Mouse (Mus musculus) v-Abl transformed pro-B cells (cell line): ENCODE data around the gene Srpk1.

Experiments used
- in situ Hi-C, 2 experiments: fragments of 400-800 bp; cut with MboI; formaldehyde crosslinking; loops; one replicate each; pipeline ENCODE4 v1.15.1; 2025; ENCODE audit not compliant: unreplicated experiment in 2 of 2

The Srpk1 gene

GRCm38 (mm10) chr17:28622300-28622759 lies at the start of gene Srpk1:
Srpk1 (minus strand) TSS chr17:28622709.
- in situ Hi-C loops: no loop called here

- in situ Hi-C loops: no loop called here
Measured at GRCm38 (mm10) chr17:28659564-28659963, 37.1 kb upstream of the Srpk1 start.

- in situ Hi-C loops: no loop called here
Measured at GRCm38 (mm10) chr17:28657936-28658335, 35.4 kb upstream of the Srpk1 start.

GRCm38 (mm10) chr17:28650268-28650667 lies 27.8 kb upstream of the Srpk1 start:
- in situ Hi-C loops: no loop called here

GRCm38 (mm10) chr17:28648607-28649370 lies 26.3 kb upstream of the Srpk1 start:
- in situ Hi-C loops: loop anchor here (5.0 kb wide), 3 partner anchors 51 to 271 kb away; no protein-coding TSS in a partner anchor

- in situ Hi-C loops: loop anchor here (5.0 kb wide), 3 partner anchors 49 to 269 kb away; no protein-coding TSS in a partner anchor
Measured at GRCm38 (mm10) chr17:28646221-28646620, 23.7 kb upstream of the Srpk1 start.

GRCm38 (mm10) chr17:28644112-28644511 lies 21.6 kb upstream of the Srpk1 start:
- in situ Hi-C loops: no loop called here

GRCm38 (mm10) chr17:28643697-28644096 lies 21.2 kb upstream of the Srpk1 start:
- in situ Hi-C loops: no loop called here

- in situ Hi-C loops: no loop called here
Measured at GRCm38 (mm10) chr17:28640113-28640512, 17.6 kb upstream of the Srpk1 start.

GRCm38 (mm10) chr17:28637711-28638690 lies 15.5 kb upstream of the Srpk1 start:
- in situ Hi-C loops: no loop called here

- in situ Hi-C loops: no loop called here
Measured at GRCm38 (mm10) chr17:28635842-28636241, 13.3 kb upstream of the Srpk1 start.

GRCm38 (mm10) chr17:28629125-28629524 lies 6.6 kb upstream of the Srpk1 start:
- in situ Hi-C loops: no loop called here

- in situ Hi-C loops: no loop called here
Measured at GRCm38 (mm10) chr17:28628248-28629124, 6.0 kb upstream of the Srpk1 start.

GRCm38 (mm10) chr17:28626937-28627336 lies 4.4 kb upstream of the Srpk1 start:
- in situ Hi-C loops: no loop called here

GRCm38 (mm10) chr17:28625327-28625726 lies 2.8 kb upstream of the Srpk1 start:
- in situ Hi-C loops: no loop called here

- in situ Hi-C loops: no loop called here
Measured at GRCm38 (mm10) chr17:28624841-28625240, 2.3 kb upstream of the Srpk1 start.

- in situ Hi-C loops: no loop called here
Measured at GRCm38 (mm10) chr17:28621381-28622299, 869 bp downstream of the Srpk1 start.

GRCm38 (mm10) chr17:28618775-28619174 lies 3.7 kb downstream of the Srpk1 start:
- in situ Hi-C loops: no loop called here

GRCm38 (mm10) chr17:28618124-28618523 lies 4.4 kb downstream of the Srpk1 start:
- in situ Hi-C loops: no loop called here
